Mouse (Mus musculus) G1E (cell line): ENCODE results near the gene Olfr521. TPM values are rescaled to one million over a fixed set of nuclear protein-coding genes. Genes with fewer than 3 reads are reported as not detected.

Experiments used
- ATAC-seq: 2 replicates; pipeline ENCODE4 v1.8.0; 2016; ENCODE audit warnings: mild to moderate bottlenecking; ENCODE audit not compliant: insufficient number of reproducible peaks, poor library complexity, low FRiP score, severe bottlenecking; ENCODE audit errors: extremely low read depth
- DNase-seq: peaks from one replicate; pipeline ENCODE4 v3.0.0; 2012; ENCODE audit warnings: low spot score
- H3K27me3 ChIP-seq: 2 replicates; pipeline ENCODE4 v1.6.1; 2012; ENCODE audit warnings: mild to moderate bottlenecking, low read length, inconsistent platforms; ENCODE audit not compliant: insufficient read depth
- H3K36me3 ChIP-seq: replicated peaks from 2 replicates; pipeline ENCODE3; 2012; ENCODE audit warnings: mild to moderate bottlenecking, inconsistent platforms
- H3K4me1 ChIP-seq: 2 replicates; pipeline ENCODE4 v1.6.1; 2012; ENCODE audit warnings: low read depth, low read length, inconsistent platforms, mixed read lengths; ENCODE audit not compliant: insufficient read depth
- H3K4me3 ChIP-seq: 2 replicates; pipeline ENCODE4 v1.5.1; 2012; ENCODE audit warnings: low read depth, mild to moderate bottlenecking, inconsistent platforms, low read length, moderate library complexity, mixed read lengths
- H3K9me3 ChIP-seq: replicated peaks from 2 replicates; pipeline ENCODE4 v1.6.1; 2012; ENCODE audit warnings: inconsistent platforms
- CTCF ChIP-seq: IDR thresholded peaks from 2 replicates; pipeline ENCODE4 v1.5.1; 2012; ENCODE audit warnings: low read depth, low read length, inconsistent platforms, mixed read lengths
- GATA1 ChIP-seq: IDR thresholded peaks from 2 replicates; pipeline ENCODE4 v1.6.1; 2012; ENCODE audit warnings: borderline replicate concordance, low read length, inconsistent platforms, mixed read lengths
- GATA2 ChIP-seq: IDR thresholded peaks from 2 replicates; pipeline ENCODE4 v1.6.1; 2012; ENCODE audit warnings: low read depth, low read length, inconsistent platforms, borderline replicate concordance
- POLR2AphosphoS5 ChIP-seq: IDR thresholded peaks from 2 replicates; pipeline ENCODE4 v1.6.1; 2012; ENCODE audit warnings: low read depth, low read length, inconsistent platforms; ENCODE audit not compliant: insufficient replicate concordance
- TAL1 ChIP-seq: conservative IDR thresholded peaks from 2 replicates; pipeline ENCODE4 v1.6.1; 2012; ENCODE audit warnings: low read depth, low read length, inconsistent platforms, mixed read lengths
- polyA plus RNA-seq: library from polyadenylated mRNA; stranded (reverse); fragments of >175 nt; gene quantifications from 2 replicates; pipeline ENCODE4 v1.2.3, GENCODE M21; 2012
- total RNA-seq, 2 experiments: library from RNA; stranded (forward) in 1 of 2; stranded (reverse) in 1 of 2; fragments of 200-1000 nt in 1 of 2; fragments of >200 nt in 1 of 2; fragmentation: Nextera tagmentation in 1 of 2; gene quantifications; 2 replicates each; pipeline ENCODE4 v1.2.3; 2014 to 2017

Olfr521 gene
- total and polyA plus RNA-seq, 3 experiments, result 0.05 TPM; not detected in 2

DNA sequence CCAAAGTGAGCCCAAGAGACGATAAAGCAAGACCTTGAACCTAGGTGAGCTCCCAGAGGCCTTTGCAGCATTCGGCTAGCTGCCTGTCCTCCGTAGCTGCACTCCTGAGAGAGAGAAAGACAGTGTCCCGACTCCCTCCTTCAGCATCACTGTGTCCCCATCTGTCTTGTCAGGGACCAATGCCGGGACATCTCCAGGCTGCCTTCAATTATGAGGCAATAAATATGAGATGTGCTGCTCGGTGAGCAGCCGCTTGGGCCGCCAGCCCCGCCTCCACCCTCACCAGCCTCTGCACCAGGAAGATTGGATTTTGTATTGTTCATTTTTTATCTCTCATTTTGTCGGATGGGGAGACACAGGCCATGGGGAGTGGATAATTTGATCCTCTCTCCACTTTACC, 27.5 kb downstream of the Olfr521 start:
- no peak overlapping the region for H3K4me3 ChIP-seq
- H3K4me1 ChIP-seq, result no peaks in the 10 kb centered on the region; the same call in 1 of the 2 replicates
- DNase-seq (no peak), ATAC-seq (no peak)
- TF ChIP-seq CTCF, result no peak
- no peak for TF ChIP-seq POLR2AphosphoS5
- TF ChIP-seq GATA2, result no peak
- TF ChIP-seq TAL1, result no peak
- no peak for TF ChIP-seq GATA1
- H3K36me3 ChIP-seq, result no peaks in the 10 kb centered on the region
- H3K9me3 ChIP-seq, result no peaks in the 10 kb centered on the region
- H3K27me3 ChIP-seq, result peaks cover 39% of the 10 kb centered on the region

GRCm38 (mm10) chr7:99794096-99794495, 30.8 kb downstream of the Olfr521 start:
- no peaks in the 10 kb centered on the region for H3K36me3 ChIP-seq
- H3K27me3 ChIP-seq, result peaks cover 52% of the 10 kb centered on the region
- no peak for DNase-seq
- no peak for ATAC-seq
- no peak overlapping the region for H3K4me3 ChIP-seq
- peaks cover 3% of the 10 kb centered on the region; the same call in 1 of the 2 replicates for H3K4me1 ChIP-seq
- TF ChIP-seq GATA2, result no peak
- no peak for TF ChIP-seq POLR2AphosphoS5
- TF ChIP-seq TAL1, result no peak
- no peak for TF ChIP-seq CTCF
- no peak for TF ChIP-seq GATA1
- no peaks in the 10 kb centered on the region for H3K9me3 ChIP-seq

GRCm38 (mm10) chr7:99795192-99795981, 32.1 kb downstream of the Olfr521 start:
- no peak for ATAC-seq
- no peak for DNase-seq
- TF ChIP-seq CTCF (no peak), GATA1 (no peak), TAL1 (no peak), POLR2AphosphoS5 (no peak), GATA2 (no peak)
- H3K4me3 ChIP-seq, result no peak overlapping the region
- peaks cover 54% of the 10 kb centered on the region for H3K27me3 ChIP-seq
- H3K4me1 ChIP-seq, result peaks cover 3% of the 10 kb centered on the region; the same call in 1 of the 2 replicates
- no peaks in the 10 kb centered on the region for H3K9me3 ChIP-seq
- no peaks in the 10 kb centered on the region for H3K36me3 ChIP-seq

- H3K36me3 ChIP-seq, result no peaks in the 10 kb centered on the region
- peaks cover 45% of the 10 kb centered on the region for H3K27me3 ChIP-seq
- no peak overlapping the region for H3K4me3 ChIP-seq
- DNase-seq, result no peak
- peaks cover 3% of the 10 kb centered on the region; the same call in 1 of the 2 replicates for H3K4me1 ChIP-seq
- TF ChIP-seq CTCF (no peak), GATA2 (no peak), GATA1 (no peak), TAL1 (no peak), POLR2AphosphoS5 (no peak)
- H3K9me3 ChIP-seq, result no peaks in the 10 kb centered on the region
- no peak for ATAC-seq
These were observed 33.2 kb downstream of the Olfr521 start for GRCm38 (mm10) chr7:99796471-99796870.

GRCm38 (mm10) chr7:99797261-99797660, 34.0 kb downstream of the Olfr521 start:
- Histone ChIP-seq H3K4me3 (no peak overlapping the region), H3K4me1 (peaks cover 3% of the 10 kb centered on the region; the same call in 1 of the 2 replicates), H3K9me3 (peaks cover 5% of the 10 kb centered on the region; the same call in 1 of the 2 replicates), H3K36me3 (no peaks in the 10 kb centered on the region), H3K27me3 (peaks cover 41% of the 10 kb centered on the region)
- ATAC-seq (no peak), DNase-seq (no peak)
- TF ChIP-seq GATA2, result no peak
- TF ChIP-seq POLR2AphosphoS5, result no peak
- TF ChIP-seq GATA1, result no peak
- TF ChIP-seq TAL1, result no peak
- TF ChIP-seq CTCF, result no peak

GRCm38 (mm10) chr7:99797911-99798647, 34.8 kb downstream of the Olfr521 start:
- DNase-seq (peak; percentile 59), ATAC-seq (no peak)
- Histone ChIP-seq H3K4me3 (no peak overlapping the region), H3K27me3 (peaks cover 38% of the 10 kb centered on the region), H3K4me1 (peaks cover 7% of the 10 kb centered on the region), H3K36me3 (no peaks in the 10 kb centered on the region), H3K9me3 (peaks cover 5% of the 10 kb centered on the region; the same call in 1 of the 2 replicates)
- TF ChIP-seq CTCF (peak; percentile 58), POLR2AphosphoS5 (no peak), GATA1 (no peak)
